Mouse (Mus musculus): ENCODE measurements around the gene Cphx3.
"Not testable (repeated sequence)": the region's sequence is repeated elsewhere in the genome, so short reads cannot be mapped to it uniquely, and the experiment has no call there.

The Cphx3 gene

DNA sequence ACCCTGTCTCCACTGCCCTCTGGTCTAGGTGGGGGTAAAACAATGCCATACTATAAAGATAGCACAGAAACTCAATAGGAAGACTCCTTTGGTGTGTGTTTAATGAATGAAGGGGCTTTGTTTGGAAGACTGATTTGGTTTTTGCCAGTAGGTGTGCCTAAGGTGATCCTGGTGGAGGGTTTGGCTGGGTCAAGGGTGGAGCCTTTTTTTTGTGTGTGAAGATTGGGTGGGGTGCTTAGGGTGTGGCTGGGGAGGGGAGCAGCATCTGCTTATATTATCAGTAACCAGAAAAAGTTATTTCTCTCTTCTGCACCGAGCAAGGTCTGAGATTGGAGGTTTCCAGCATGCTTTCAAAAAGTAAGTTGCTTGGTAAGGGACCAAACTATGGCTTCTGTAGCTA lies at the start of gene Cphx3:
Gene Cphx3 (plus strand): TSS at position 301 of the 400 bp plus-strand sequence.
- DNase-seq (ENCODE audit: low read depth, low spot score), result not testable (repeated sequence)

- DNase-seq (ENCODE audit: low read depth, low spot score), result not testable (repeated sequence)
These were observed 47.7 kb upstream of the Cphx3 start for GRCm38 (mm10) chr14:26034364-26034763.

GRCm38 (mm10) chr14:26035439-26035838 lies 46.7 kb upstream of the Cphx3 start:
- DNase-seq (ENCODE audit: low read depth, low spot score), result not testable (repeated sequence)

- DNase-seq (ENCODE audit: low read depth, low spot score), result not testable (repeated sequence)
These were observed 39.5 kb upstream of the Cphx3 start, which contains the start of gene Gm9780 for GRCm38 (mm10) chr14:26042611-26043010. Gene Gm9780, minus strand, starts transcription at chr14:26042711.

- not testable (repeated sequence) for DNase-seq (ENCODE audit: low read depth, low spot score)
These were observed 37.1 kb upstream of the Cphx3 start for GRCm38 (mm10) chr14:26045007-26045406.

DNA sequence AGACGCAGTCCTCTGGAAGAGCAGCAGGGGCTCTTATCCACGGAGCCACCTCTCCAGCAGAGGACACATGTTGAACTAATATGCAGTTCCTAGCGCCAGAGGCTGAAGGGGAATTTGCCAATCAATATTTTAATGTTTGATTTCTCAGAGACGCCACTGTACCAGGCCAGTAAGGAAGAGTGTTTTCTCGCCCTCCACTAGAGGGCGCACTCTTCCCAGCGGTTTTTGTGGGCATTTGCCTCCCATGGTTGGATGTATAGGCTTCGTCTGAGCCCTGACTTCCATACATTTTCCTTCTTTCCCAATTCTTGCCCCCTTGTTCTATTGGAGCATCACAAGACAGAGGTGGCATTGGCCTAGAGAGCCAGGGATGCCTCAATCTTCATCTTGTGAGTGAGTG lies 35.1 kb upstream of the Cphx3 start:
- not testable (repeated sequence) for DNase-seq (ENCODE audit: low read depth, low spot score)

- DNase-seq (ENCODE audit: low read depth, low spot score), result not testable (repeated sequence)
These were observed 33.3 kb upstream of the Cphx3 start for GRCm38 (mm10) chr14:26048767-26049166.

DNA sequence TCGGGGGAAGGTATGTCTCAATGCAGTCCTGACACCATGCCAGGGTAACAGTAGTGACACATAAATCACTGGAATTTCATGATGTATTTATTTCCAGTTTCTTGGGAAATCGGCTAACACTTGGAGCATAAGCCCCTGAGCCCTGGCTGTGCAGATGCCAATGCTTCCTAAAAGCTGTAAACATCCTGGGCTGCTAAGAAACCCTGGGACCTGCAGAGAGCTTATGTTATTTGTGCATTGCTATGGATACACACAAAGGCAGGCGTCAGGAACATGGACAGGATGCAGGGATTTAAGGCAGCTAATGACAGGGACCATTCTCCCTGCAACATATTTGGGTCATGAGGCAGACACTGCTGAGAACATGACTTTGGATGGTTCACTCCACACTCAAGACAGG lies 23.9 kb upstream of the Cphx3 start:
- DNase-seq (ENCODE audit: low read depth, low spot score), result not testable (repeated sequence)

DNA sequence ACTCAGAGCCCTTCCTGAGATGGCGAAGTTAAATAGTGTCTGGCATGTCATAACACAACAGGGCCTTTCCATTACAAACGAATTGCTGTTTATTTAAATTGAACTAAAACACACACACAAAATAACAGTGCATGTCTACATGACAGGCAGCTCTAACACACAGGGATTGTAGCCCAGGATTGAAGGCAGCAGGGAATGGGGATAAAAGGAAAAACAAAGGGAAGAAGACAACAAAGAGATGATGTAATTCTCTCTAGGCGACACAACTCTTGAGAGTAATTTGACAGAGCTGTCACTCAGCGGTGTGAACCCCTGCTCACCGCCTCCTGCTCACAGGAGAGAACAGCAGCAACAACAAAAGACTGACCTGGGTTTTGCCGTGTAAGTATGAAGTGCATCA lies 22.7 kb upstream of the Cphx3 start:
- DNase-seq (ENCODE audit: low read depth, low spot score), result not testable (repeated sequence)

GRCm38 (mm10) chr14:26066574-26067324 lies 15.3 kb upstream of the Cphx3 start:
- DNase-seq (ENCODE audit: low read depth, low spot score), result not testable (repeated sequence)

GRCm38 (mm10) chr14:26067325-26067633 lies 14.8 kb upstream of the Cphx3 start, which contains the start of gene Tmem254c:
Gene Tmem254c, minus strand, starts transcription at chr14:26067355.
- DNase-seq (ENCODE audit: low read depth, low spot score), result not testable (repeated sequence)

DNA sequence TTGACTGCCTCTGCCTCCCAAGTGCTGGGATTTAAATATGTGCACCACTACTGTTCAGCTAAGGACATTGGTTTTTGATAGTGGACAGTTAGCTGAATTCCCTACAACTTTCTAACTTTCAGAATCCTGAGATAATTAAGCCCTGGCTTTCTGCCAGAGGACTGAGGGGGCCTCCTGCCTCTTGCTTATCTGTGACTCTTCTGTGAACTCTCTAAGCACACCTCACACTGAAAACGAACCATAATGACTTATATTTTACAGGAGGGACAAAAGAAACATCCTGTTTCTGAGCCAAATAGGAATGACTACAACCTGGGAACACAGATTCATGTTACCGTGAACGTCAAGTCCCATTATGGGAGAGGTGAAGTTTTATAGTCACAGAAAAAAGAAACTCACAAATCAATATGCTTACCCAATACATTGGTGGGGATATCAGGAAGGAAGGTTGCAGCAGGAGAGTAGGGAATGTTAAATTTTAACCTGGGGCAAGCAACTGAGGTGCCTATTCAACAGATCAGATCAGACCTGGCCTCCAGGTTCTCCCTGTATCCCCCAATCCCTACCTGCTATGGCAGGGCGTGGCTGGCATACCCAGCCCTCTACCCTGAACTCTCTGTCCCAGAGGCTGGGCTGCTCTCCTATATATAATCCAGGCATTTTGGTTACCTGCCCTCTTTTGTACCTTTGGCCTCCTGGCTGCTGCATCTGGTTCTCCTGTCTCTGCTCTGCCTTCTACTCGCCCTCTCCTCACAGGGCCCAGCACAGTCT lies 5.3 kb upstream of the Cphx3 start:
- not testable (repeated sequence) for DNase-seq (ENCODE audit: low read depth, low spot score)

- DNase-seq (ENCODE audit: low read depth, low spot score), result not testable (repeated sequence)
These were observed 881 bp upstream of the Cphx3 start, which contains the start of gene Cphx2 for GRCm38 (mm10) chr14:26081216-26081615. Gene Cphx2, plus strand, starts transcription at chr14:26081516.

- DNase-seq (ENCODE audit: low read depth, low spot score), result not testable (repeated sequence)
These were observed 15.5 kb downstream of the Cphx3 start for GRCm38 (mm10) chr14:26097622-26098021.

GRCm38 (mm10) chr14:26118150-26118549 lies 36.1 kb downstream of the Cphx3 start, which contains the start of gene Duxbl2:
Gene Duxbl2, plus strand, starts transcription at chr14:26118349.
- DNase-seq (ENCODE audit: low read depth, low spot score), result not testable (repeated sequence)

DNA sequence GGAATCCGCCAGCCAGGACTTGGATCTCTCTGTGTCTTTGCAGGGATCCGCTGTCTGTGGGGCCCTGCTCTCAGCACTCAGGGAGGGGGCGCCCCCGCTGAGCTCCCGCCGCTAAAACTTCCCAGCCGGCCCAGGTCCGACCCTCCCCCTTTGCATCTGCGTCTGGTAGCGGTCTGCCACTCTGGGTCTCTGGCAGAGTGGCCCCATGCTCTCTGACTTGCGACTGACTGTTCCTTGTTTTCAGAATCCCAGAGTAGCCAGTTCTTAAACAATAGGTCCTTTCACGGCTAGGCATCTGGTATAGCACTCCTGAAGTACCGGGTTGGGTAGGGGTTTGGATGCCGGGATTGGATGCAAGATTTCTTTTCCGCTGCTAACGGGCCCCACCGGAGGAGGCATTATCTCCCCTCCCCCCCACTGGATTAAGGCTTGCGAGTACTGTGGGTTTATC lies 36.5 kb downstream of the Cphx3 start:
- DNase-seq (ENCODE audit: low read depth, low spot score), result not testable (repeated sequence)

DNA sequence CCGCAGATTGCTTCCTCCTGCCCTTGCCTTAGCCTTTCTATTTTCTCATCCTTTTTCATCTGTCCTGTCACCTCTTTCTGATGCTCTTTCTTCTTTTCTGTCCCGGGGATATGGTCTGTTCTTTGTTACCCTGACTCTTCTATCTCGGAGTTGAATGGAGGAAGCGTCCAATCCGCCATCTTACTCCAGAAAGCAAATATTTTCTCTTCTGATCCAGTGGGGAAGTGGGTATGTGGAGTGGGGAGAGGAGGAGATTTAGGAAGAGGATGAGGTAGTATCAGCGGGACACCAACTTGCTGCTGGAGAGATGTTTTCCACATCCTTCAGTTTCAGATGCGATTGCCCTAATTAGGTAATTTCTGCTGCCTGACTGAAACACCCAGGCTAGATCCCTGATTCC lies 37.0 kb downstream of the Cphx3 start:
- DNase-seq (ENCODE audit: low read depth, low spot score), result not testable (repeated sequence)

- DNase-seq (ENCODE audit: low read depth, low spot score), result not testable (repeated sequence)
These were observed 65.0 kb downstream of the Cphx3 start for GRCm38 (mm10) chr14:26147095-26147494.

DNA sequence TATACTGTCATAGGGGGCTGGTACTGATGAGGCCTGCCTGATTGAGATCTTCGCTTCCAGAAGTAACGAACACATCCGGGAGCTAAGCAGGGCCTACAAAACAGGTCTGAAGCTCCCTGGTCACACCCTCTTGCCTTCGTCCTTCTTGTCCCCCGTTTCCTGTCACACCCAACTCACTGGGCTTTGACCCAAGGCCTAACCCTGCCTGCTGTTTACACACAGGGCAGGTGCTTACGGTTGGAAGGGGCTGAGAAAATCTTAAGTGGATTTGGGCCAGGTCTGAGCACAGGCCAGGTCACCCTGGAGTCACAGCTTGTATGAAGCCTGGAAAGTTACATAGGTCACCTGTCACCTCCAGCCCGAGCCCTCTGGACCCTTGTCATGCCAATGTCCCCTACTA lies 73.9 kb downstream of the Cphx3 start:
- not testable (repeated sequence) for DNase-seq (ENCODE audit: low read depth, low spot score)

DNA sequence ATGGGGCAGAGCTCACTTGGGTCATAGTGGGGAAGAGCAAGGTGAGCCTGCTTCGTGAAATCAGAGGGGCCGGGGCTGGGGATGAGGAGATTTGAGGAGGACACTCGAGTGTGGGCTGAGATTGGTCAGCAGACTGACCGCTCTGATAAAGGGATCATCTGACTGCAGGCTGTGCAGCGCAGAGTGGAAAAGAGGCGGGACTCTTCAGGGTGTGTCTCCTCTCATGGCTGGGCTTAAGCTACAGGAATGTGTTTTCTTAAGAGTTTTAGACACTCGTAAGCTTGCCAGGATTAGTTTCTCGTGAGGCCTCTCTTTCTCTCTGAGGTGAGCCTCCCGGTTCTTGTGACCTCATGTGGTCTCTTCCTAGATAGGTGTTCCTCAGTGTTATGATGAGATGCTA lies 79.1 kb downstream of the Cphx3 start:
- not testable (repeated sequence) for DNase-seq (ENCODE audit: low read depth, low spot score)

DNA sequence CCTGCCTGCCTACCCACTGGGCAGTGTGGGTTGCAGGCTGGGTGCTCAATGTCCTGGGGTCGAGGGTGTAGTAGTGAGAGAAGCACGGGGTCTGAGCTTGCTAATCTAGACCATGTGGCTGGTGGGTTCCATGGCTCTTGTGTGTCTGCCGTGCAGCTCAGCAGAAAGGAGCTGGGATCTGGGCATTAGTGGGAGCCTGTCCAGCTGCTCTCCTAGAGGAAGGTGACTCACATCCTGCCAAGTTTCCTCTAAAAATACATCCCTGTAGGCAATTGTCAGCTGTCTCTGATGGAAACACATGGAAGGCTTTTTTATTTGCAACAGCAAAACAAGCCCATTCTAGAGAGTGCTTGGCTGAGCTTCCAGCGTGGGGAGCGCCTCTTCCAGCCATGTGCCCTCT lies 80.3 kb downstream of the Cphx3 start:
- DNase-seq (ENCODE audit: low read depth, low spot score), result not testable (repeated sequence)

- not testable (repeated sequence) for DNase-seq (ENCODE audit: low read depth, low spot score)
These were observed 83.2 kb downstream of the Cphx3 start for GRCm38 (mm10) chr14:26165266-26165665.
